ENCODE assay signal across 13 mouse cellular contexts in genomic region chr1:168376330-168376729, GRCm38 (mm10). TPM values are rescaled to one million over a fixed set of nuclear protein-coding genes. Genes with fewer than 3 reads are reported as not detected.
DNase-seq lines count a peak whose midpoint lies in the region; ATAC-seq and TF ChIP-seq lines count a peak whose summit lies in the region.
"Had no signal": no experiment of that assay in that cellular context is flagged by ENCODE, and none has a peak within 500 bp of the region (broad histone marks: within the 10 kb centered on the region; RNA-seq: fewer than 3 reads in every experiment).

No protein-coding gene starts in this region.

- peak; percentile 51 for DNase-seq in forebrain, embryonic 11.5 days (ENCODE audit: low spot score)
- no peak for DNase-seq in forebrain, embryonic 14.5 days (ENCODE audit: low spot score)
- DNase-seq in kidney, adult 9 months, result peak; percentile 68
- DNase-seq in neural tube, embryonic 10.5 days (ENCODE audit: extremely low spot score, low spot score), result no peak
- DNase-seq: right cerebral cortex, postnatal 14 days had no signal

- no peak for TF ChIP-seq EP300 in ES-Bruce4 (IDR thresholded peaks at IDR 0.05; ENCODE audit: insufficient read depth, low read depth, low read length)

- H3K9ac ChIP-seq in forebrain, embryonic 11.5 days (ENCODE audit: low read length), result no peak overlapping the region
- no peak overlapping the region for H3K9ac ChIP-seq in forebrain, embryonic 14.5 days (ENCODE audit: low read length)
- no peak overlapping the region for H3K9ac ChIP-seq in kidney, embryonic 14.5 days (ENCODE audit: low read depth, low read length)
- H3K9ac ChIP-seq in ES-Bruce4 (ENCODE audit: low read depth, poor library complexity, severe bottlenecking), result no peak overlapping the region
- H3K9ac ChIP-seq in kidney, embryonic 15.5 days, result no peak overlapping the region
- H3K9ac ChIP-seq: heart, embryonic 15.5 days; lung, embryonic 15.5 days; midbrain, embryonic 12.5 days; stomach, embryonic 15.5 days had no signal

- no peak for TF ChIP-seq POLR2A in ES-Bruce4 (IDR thresholded peaks at IDR 0.05; ENCODE audit: insufficient read depth, low read length)

- H3K9me3 ChIP-seq in forebrain, embryonic 11.5 days (ENCODE audit: control insufficient read depth, low read length), result no peaks in the 10 kb centered on the region
- no peaks in the 10 kb centered on the region for H3K9me3 ChIP-seq in forebrain, embryonic 14.5 days (replicated peaks; ENCODE audit: control insufficient read depth, low read length)
- no peaks in the 10 kb centered on the region for H3K9me3 ChIP-seq in kidney, embryonic 14.5 days (ENCODE audit: control insufficient read depth, low read length)
- no peaks in the 10 kb centered on the region for H3K9me3 ChIP-seq in ES-Bruce4 (replicated peaks; ENCODE audit: control insufficient read depth, insufficient read depth, low read length, poor library complexity, severe bottlenecking)
- H3K9me3 ChIP-seq in kidney, embryonic 15.5 days (replicated peaks), result no peaks in the 10 kb centered on the region
- H3K9me3 ChIP-seq: heart, embryonic 15.5 days; lung, embryonic 15.5 days; midbrain, embryonic 12.5 days; stomach, embryonic 15.5 days had no signal

- 73% methylated on average over 3 of the region's 3 CpGs for whole genome bisulfite sequencing in forebrain, embryonic 11.5 days
- WGBS in forebrain, embryonic 14.5 days, result 58% methylated on average over 3 of the region's 3 CpGs
- 36% methylated on average over 3 of the region's 3 CpGs for WGBS in kidney, embryonic 14.5 days
- 36% methylated on average over 3 of the region's 3 CpGs for WGBS in kidney, embryonic 15.5 days

- H3K27me3 ChIP-seq in forebrain, embryonic 11.5 days (ENCODE audit: control insufficient read depth, insufficient read depth, low read length), result no peaks in the 10 kb centered on the region
- no peaks in the 10 kb centered on the region for H3K27me3 ChIP-seq in forebrain, embryonic 14.5 days (replicated peaks; ENCODE audit: control insufficient read depth, insufficient read depth, low read length)
- no peaks in the 10 kb centered on the region for H3K27me3 ChIP-seq in kidney, embryonic 14.5 days (ENCODE audit: control insufficient read depth, insufficient read depth, low read length)
- H3K27me3 ChIP-seq in ES-Bruce4 (ENCODE audit: control insufficient read depth, insufficient read depth, low read length, poor library complexity, severe bottlenecking), result no peaks in the 10 kb centered on the region
- H3K27me3 ChIP-seq in kidney, embryonic 15.5 days, result no peaks in the 10 kb centered on the region
- H3K27me3 ChIP-seq: heart, embryonic 15.5 days; lung, embryonic 15.5 days; midbrain, embryonic 12.5 days; stomach, embryonic 15.5 days had no signal

- H3K4me3 ChIP-seq in forebrain, embryonic 11.5 days (ENCODE audit: low read depth, low read length), result no peak overlapping the region
- H3K4me3 ChIP-seq in forebrain, embryonic 14.5 days (ENCODE audit: low read depth, low read length), result no peak overlapping the region
- no peak overlapping the region for H3K4me3 ChIP-seq in kidney, embryonic 14.5 days (ENCODE audit: low read length)
- H3K4me3 ChIP-seq in ES-Bruce4 (ENCODE audit: low read depth, low read length), result no peak overlapping the region
- no peak overlapping the region for H3K4me3 ChIP-seq in kidney, embryonic 15.5 days (replicated peaks)
- H3K4me3 ChIP-seq: heart, embryonic 15.5 days; lung, embryonic 15.5 days; midbrain, embryonic 12.5 days; stomach, embryonic 15.5 days had no signal

- no peaks in the 10 kb centered on the region for H3K36me3 ChIP-seq in forebrain, embryonic 11.5 days (ENCODE audit: control insufficient read depth, insufficient read depth, low read length)
- H3K36me3 ChIP-seq in forebrain, embryonic 14.5 days (ENCODE audit: control insufficient read depth, insufficient read depth, low read length), result 0 out of 2 replicates have a peak, but pooled peaks cover 3% of the 10 kb centered on the region
- H3K36me3 ChIP-seq in kidney, embryonic 14.5 days (ENCODE audit: control insufficient read depth, insufficient read depth, low read length), result peaks cover 31% of the 10 kb centered on the region; the same call in 1 of the 2 replicates
- H3K36me3 ChIP-seq in ES-Bruce4 (ENCODE audit: control insufficient read depth, insufficient read depth, low read length, poor library complexity, severe bottlenecking), result no peaks in the 10 kb centered on the region
- peaks cover 32% of the 10 kb centered on the region for H3K36me3 ChIP-seq in kidney, embryonic 15.5 days
- H3K36me3 ChIP-seq: heart, embryonic 15.5 days; midbrain, embryonic 12.5 days; stomach, embryonic 15.5 days had no signal

- ATAC-seq in forebrain, embryonic 11.5 days (replicated peaks; ENCODE audit: low FRiP score), result no peak
- no peak for ATAC-seq in forebrain, embryonic 14.5 days
- no peak for ATAC-seq in kidney, embryonic 14.5 days (ENCODE audit: low FRiP score, low TSS enrichment)
- no peak for ATAC-seq in kidney, embryonic 15.5 days (replicated peaks; ENCODE audit: low FRiP score)
- no peak for ATAC-seq in CD4-positive, CD25-positive, alpha-beta regulatory T cell, adult 4 months

- H3K27ac ChIP-seq in forebrain, embryonic 11.5 days (ENCODE audit: low read depth, low read length), result no peak overlapping the region
- no peak overlapping the region for H3K27ac ChIP-seq in forebrain, embryonic 14.5 days (ENCODE audit: low read depth, low read length)
- no peak overlapping the region for H3K27ac ChIP-seq in kidney, embryonic 14.5 days (ENCODE audit: low read depth, low read length)
- no peak overlapping the region for H3K27ac ChIP-seq in ES-Bruce4 (ENCODE audit: insufficient read depth, low read length)
- H3K27ac ChIP-seq in kidney, embryonic 15.5 days, result peak overlapping the region; percentile 25; the same call in 1 of the 2 replicates
- H3K27ac ChIP-seq: midbrain, embryonic 12.5 days; stomach, embryonic 15.5 days had no signal

- TF ChIP-seq CTCF in ES-Bruce4 (IDR thresholded peaks at IDR 0.05; ENCODE audit: low read depth, low read length), result peak; percentile 51

- H3K4me1 ChIP-seq in forebrain, embryonic 11.5 days (replicated peaks; ENCODE audit: control insufficient read depth, insufficient read depth, low read length), result peaks cover 8% of the 10 kb centered on the region
- peaks cover 52% of the 10 kb centered on the region for H3K4me1 ChIP-seq in forebrain, embryonic 14.5 days (ENCODE audit: control insufficient read depth, insufficient read depth, low read length)
- H3K4me1 ChIP-seq in kidney, embryonic 14.5 days (ENCODE audit: control insufficient read depth, insufficient read depth, low read length), result peaks cover 15% of the 10 kb centered on the region
- peaks cover 2% of the 10 kb centered on the region for H3K4me1 ChIP-seq in ES-Bruce4 (ENCODE audit: control insufficient read depth, insufficient read depth, low read length)
- peaks cover 47% of the 10 kb centered on the region for H3K4me1 ChIP-seq in kidney, embryonic 15.5 days

- no peak overlapping the region for H3K4me2 ChIP-seq in forebrain, embryonic 11.5 days (ENCODE audit: low read depth, low read length, severe bottlenecking)
- no peak overlapping the region for H3K4me2 ChIP-seq in forebrain, embryonic 14.5 days (ENCODE audit: low read length)
- H3K4me2 ChIP-seq in kidney, embryonic 14.5 days (replicated peaks; ENCODE audit: low read depth, low read length), result no peak overlapping the region
- no peak overlapping the region for H3K4me2 ChIP-seq in kidney, embryonic 15.5 days
- H3K4me2 ChIP-seq: heart, embryonic 15.5 days; lung, embryonic 15.5 days; midbrain, embryonic 12.5 days; stomach, embryonic 15.5 days had no signal

RNA-seq across cellular contexts. Expression of gene Pbx1, which starts 55.7 kb away (rescaled TPM):
- polyA plus RNA-seq in forebrain, embryonic 11.5 days (2014; fragmentation: Nextera tagmentation; extraction: Ambion mirVana), result 45.8 and 51.1 TPM in 2 replicates
- 66.7 and 76.8 TPM in 2 replicates for polyA plus RNA-seq in forebrain, embryonic 14.5 days (2014; fragmentation: Nextera tagmentation; extraction: Ambion mirVana)
- polyA plus RNA-seq in kidney, embryonic 14.5 days (2014; fragmentation: Nextera tagmentation; extraction: Ambion mirVana), result 107 and 120 TPM in 2 replicates
- 19.8 and 28.0 TPM in 2 replicates for polyA plus RNA-seq in ES-Bruce4 (2011; ENCODE audit: insufficient read depth, insufficient read length, low read depth, missing spikeins)
- 81.9 and 84.5 TPM in 2 replicates for polyA plus RNA-seq in kidney, embryonic 15.5 days (2015; fragmentation: Nextera tagmentation; extraction: Ambion mirVana)
- under 1 TPM; 0.11 to 0.27 TPM for polyA plus RNA-seq in CD4-positive, CD25-positive, alpha-beta regulatory T cell, adult 4 months (2017; shearing (Covaris generic))

Comparison
In these comparisons a context has a peak if more than half of its experiments do, and no peak if none do; other contexts are left out.
1. DNase-seq: peak in forebrain, embryonic 11.5 days (single experiment) and kidney, adult 9 months (single experiment); none in forebrain, embryonic 14.5 days (single experiment) and neural tube, embryonic 10.5 days (single experiment).
2. RNA of gene Pbx1, which starts 55.7 kb away (polyA plus RNA-seq): 107 to 120 TPM in kidney, embryonic 14.5 days, 81.9 to 84.5 TPM in kidney, embryonic 15.5 days, 66.7 to 76.8 TPM in forebrain, embryonic 14.5 days, 45.8 to 51.1 TPM in forebrain, embryonic 11.5 days and 19.8 to 28.0 TPM in ES-Bruce4; 0.11 to 0.27 TPM in CD4-positive, CD25-positive, alpha-beta regulatory T cell, adult 4 months; every median in the first group is over 10 times any median in the second.